Mouse (Mus musculus) erythroblast, embryonic 14.5 days (primary cell): ENCODE measurements at regions not wholly inside any gene's neighbourhood (a gene's known extent, or its start where the extent isn't known, plus 50 kb on each side); places are given as distances from the start of the nearest gene placed in this dataset.

ENCODE experiments used
- GATA1 ChIP-seq: IDR thresholded peaks from 2 replicates; pipeline ENCODE4 v1.6.1; 2012; ENCODE audit warnings: low read length, inconsistent platforms, mixed read lengths
- TAL1 ChIP-seq: IDR thresholded peaks from 3 replicates; pipeline ENCODE4 v1.6.1; 2012; ENCODE audit warnings: low read length, inconsistent platforms, mixed read lengths

GRCm38 (mm10) chr3:70198890-70199289 lies 191.5 kb downstream of the Otol1 start:
- no peak for TF ChIP-seq GATA1
- no peak for TF ChIP-seq TAL1
